Mouse (Mus musculus) T-cell, adult 2 months (primary cell): ENCODE results near the gene Ctnnb1.
A peak's percentile ranks its signal among the peaks of the same experiment; 100 is the strongest.
"Not testable (repeated sequence)": the region's sequence is repeated elsewhere in the genome, so short reads cannot be mapped to it uniquely, and the experiment has no call there.

Experiments used
- DNase-seq: peaks from one replicate; pipeline ENCODE4 v3.0.0; 2022; ENCODE audit warnings: low spot score

Gene Ctnnb1

GRCm38 (mm10) chr9:120929081-120929480, at the start of gene Ctnnb1:
Gene Ctnnb1, plus strand, starts transcription at chr9:120929216.
- no peak for DNase-seq

GRCm38 (mm10) chr9:120880286-120880685, 48.7 kb upstream of the Ctnnb1 start:
- DNase-seq, result no peak

- DNase-seq, result no peak
Observed at GRCm38 (mm10) chr9:120881121-120881520, 47.9 kb upstream of the Ctnnb1 start.

- no peak for DNase-seq
Observed at GRCm38 (mm10) chr9:120881839-120882238, 47.2 kb upstream of the Ctnnb1 start.

GRCm38 (mm10) chr9:120884726-120885125, 44.3 kb upstream of the Ctnnb1 start:
- DNase-seq, result no peak

- DNase-seq, result no peak
Observed at GRCm38 (mm10) chr9:120887631-120888030, 41.4 kb upstream of the Ctnnb1 start.

GRCm38 (mm10) chr9:120893435-120893834, 35.6 kb upstream of the Ctnnb1 start:
- no peak for DNase-seq

GRCm38 (mm10) chr9:120893971-120894370, 35.0 kb upstream of the Ctnnb1 start:
- DNase-seq, result no peak

- no peak for DNase-seq
Observed at GRCm38 (mm10) chr9:120894376-120894775, 34.6 kb upstream of the Ctnnb1 start.

GRCm38 (mm10) chr9:120896502-120896901, 32.5 kb upstream of the Ctnnb1 start:
- no peak for DNase-seq

GRCm38 (mm10) chr9:120897269-120897668, 31.7 kb upstream of the Ctnnb1 start:
- DNase-seq, result no peak

- DNase-seq, result no peak
Observed at GRCm38 (mm10) chr9:120899833-120900232, 29.2 kb upstream of the Ctnnb1 start.

GRCm38 (mm10) chr9:120900338-120901274, 28.4 kb upstream of the Ctnnb1 start:
- DNase-seq, result no peak

GRCm38 (mm10) chr9:120902562-120902961, 26.5 kb upstream of the Ctnnb1 start:
- peak; percentile 46 for DNase-seq

GRCm38 (mm10) chr9:120908461-120908860, 20.6 kb upstream of the Ctnnb1 start:
- DNase-seq, result no peak

- DNase-seq, result no peak
Observed at GRCm38 (mm10) chr9:120913152-120913551, 15.9 kb upstream of the Ctnnb1 start.

GRCm38 (mm10) chr9:120914429-120914828, 14.6 kb upstream of the Ctnnb1 start:
- DNase-seq, result no peak

- DNase-seq, result peak; percentile 66
Observed at GRCm38 (mm10) chr9:120914877-120915459, 14.0 kb upstream of the Ctnnb1 start.

- not testable (repeated sequence) for DNase-seq
Observed at GRCm38 (mm10) chr9:120917619-120918018, 11.4 kb upstream of the Ctnnb1 start.

- no peak for DNase-seq
Observed at GRCm38 (mm10) chr9:120918211-120918610, 10.8 kb upstream of the Ctnnb1 start.

- no peak for DNase-seq
Observed at GRCm38 (mm10) chr9:120918642-120919041, 10.4 kb upstream of the Ctnnb1 start.

- DNase-seq, result no peak
Observed at GRCm38 (mm10) chr9:120919130-120919529, 9.9 kb upstream of the Ctnnb1 start.

- no peak for DNase-seq
Observed at GRCm38 (mm10) chr9:120926126-120926525, 2.9 kb upstream of the Ctnnb1 start.
